Mouse (Mus musculus) frontal cortex, postnatal 25 days (tissue): ENCODE results near the gene Lmo3.

Experiments used
- DNase-seq, 2 experiments: peaks; one replicate each; pipeline ENCODE4 v3.0.0; 2022; ENCODE audit warnings: low spot score in 2 of 2

The Lmo3 gene

DNA sequence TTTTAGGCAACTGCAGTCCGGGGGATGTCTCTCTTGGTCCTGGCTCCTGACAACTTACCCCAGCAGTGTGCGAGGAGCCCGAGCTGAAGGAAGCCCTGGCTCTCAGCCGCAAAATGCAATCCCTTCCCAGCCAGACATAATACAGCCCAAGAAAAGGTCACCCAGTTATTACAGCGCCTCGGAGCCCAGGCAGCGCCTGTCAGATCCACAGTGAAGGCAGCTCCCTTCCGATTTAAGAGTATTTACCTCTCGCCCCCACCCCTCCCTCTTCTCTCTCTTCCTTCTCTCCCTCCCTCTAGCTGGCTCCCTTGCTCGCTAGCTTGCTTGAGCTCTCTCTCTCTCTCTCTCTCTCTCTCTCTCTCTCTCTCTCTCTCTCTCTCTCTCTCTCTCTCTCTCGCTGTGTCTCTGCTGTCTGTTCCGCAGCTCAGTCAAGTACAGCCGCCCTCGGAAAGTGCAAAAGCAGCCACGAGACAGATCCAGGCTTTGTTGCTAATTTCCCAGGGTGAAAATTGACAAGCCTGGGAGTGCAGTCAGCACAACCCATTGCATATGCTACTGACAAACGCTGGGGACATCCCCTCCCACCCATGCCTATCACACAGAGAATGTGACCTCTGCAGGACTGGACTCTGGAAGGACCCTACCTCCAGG is 159.0 kb downstream of the Lmo3 start:
- peak in 1 of 2 experiments; percentile 43 for DNase-seq

DNA sequence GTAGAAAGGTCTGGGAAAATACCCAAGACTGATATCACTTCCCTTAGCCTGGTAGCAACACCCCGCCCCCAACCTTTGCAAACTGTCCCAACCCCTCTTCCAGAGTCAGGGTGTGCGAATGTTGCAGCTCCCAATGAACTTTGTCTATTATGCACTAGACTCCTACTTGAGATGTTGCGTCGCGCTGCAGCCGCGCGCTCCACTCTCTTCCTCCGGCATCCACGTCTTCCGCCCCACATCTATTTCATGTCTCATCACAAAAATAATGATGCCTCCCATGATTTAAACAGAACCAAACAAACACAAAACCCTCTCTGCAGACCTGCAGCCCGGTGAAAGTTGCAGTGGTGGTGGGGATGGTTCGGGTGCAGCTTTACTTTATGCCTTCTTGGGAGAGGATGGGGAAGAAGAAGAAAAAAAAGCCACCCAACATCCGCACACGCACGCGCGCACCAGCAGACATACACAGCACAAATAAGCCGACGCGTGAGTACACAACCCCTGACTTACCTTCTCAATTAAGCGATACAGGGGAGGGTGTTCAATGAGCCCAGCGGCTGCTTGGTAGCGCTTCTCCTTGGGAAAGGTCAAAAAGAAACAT is 159.7 kb downstream of the Lmo3 start:
- no peak for DNase-seq

DNA sequence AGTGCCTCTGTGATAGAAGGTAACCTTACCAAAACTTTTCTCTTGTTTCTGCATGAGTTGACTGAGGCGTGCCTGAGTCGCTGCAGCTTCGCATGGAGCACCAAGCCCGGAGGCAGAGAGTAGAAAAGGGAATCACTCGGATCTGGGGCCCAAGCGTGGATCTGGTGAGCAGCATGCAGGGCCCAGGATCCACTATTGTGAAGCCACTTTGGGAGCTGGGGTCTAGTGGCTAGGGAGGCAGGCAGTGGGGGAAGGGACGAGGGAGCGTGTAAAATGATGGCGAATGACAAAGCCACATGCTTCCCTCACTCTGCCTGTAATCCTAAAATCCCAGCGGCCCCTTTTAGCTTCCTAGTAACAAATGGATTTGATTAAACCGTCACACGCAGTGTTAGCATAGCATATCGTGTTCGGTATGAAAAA is 160.6 kb downstream of the Lmo3 start:
- DNase-seq: no peak

DNA sequence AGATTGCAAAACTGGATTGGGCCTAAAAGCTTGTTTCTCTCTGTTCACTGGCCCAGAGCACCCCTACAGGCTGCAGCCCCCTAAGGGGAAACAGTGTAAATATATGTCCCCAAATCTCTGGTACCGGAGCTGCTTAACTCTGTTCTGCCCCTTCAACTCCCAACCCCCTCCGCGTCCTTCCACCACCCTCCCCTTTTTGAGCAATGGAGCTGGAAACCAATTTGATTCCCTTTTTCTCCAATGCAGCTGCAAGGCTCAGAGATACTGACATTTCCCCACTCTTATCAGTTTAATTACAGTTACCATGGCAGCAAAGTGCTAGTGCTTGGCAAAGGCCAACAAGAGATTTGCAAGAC is 161.3 kb downstream of the Lmo3 start:
- no peak for DNase-seq

DNA sequence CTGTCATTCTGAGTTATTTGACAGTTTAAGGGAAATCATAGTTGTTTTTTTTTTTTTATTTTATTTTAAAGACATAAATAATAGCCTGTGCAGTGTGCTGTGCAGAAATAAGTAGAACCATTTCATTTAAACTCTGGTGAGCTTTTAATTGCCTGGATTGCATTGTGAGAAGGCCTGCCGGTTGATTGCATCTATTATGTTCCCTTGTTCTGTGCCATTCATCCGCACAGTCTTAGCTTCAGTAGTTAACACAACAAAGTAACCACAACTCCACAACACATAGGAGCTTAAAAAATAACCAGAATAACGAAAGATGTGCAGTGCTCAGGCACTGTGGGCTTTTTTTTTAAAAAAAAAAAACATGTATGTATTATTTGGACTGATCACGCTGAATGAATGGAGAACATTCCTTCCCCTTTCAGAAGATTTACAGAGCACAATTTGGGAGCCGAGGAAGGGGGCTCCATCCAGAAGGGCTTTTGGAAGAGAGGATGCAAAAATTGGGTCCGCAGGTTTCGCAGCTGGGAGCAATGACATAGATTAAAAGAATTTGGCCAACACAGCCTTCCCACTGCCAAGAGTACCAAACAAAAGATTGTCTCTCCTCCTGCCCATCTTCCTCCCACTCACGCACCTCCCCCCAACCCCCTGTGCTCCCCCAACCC is 161.8 kb downstream of the Lmo3 start:
- DNase-seq: no peak

DNA sequence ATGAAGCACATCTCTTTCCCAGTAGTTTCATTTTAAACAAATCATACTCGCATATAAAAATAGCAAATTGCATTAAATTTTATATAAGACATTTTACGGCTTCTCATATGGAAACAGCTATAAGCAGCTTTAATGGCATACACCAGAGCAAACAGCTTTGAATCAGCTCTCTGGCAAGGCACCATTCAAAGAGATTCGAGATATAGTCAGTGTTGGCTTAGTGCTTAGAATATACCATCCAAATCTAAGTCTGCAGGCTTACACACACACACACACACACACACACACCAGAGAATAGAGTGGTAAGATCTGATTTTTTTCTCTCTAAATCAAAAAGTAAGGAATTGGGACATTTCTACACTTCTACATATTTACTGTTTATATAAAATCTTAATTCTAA is 169.7 kb downstream of the Lmo3 start:
- no peak for DNase-seq

DNA sequence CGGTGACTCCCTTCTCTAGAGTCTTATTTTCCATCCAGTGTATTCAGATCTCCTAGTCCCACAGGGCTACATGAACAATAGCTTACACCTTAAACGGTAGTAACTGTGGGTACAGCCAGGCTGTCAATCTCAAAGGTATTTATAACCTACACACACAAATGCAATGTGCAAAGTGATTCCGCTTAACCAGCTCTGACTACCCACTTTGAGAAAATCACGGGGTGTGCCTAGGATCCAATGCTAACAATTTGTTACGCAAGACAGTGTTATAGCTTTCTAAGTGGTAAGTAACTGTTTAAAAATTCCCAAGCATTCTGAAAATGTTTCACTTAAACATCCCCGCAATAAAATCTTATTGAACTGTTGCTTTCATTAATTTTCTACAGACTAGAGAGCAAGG is 179.7 kb downstream of the Lmo3 start:
- no peak for DNase-seq

DNA sequence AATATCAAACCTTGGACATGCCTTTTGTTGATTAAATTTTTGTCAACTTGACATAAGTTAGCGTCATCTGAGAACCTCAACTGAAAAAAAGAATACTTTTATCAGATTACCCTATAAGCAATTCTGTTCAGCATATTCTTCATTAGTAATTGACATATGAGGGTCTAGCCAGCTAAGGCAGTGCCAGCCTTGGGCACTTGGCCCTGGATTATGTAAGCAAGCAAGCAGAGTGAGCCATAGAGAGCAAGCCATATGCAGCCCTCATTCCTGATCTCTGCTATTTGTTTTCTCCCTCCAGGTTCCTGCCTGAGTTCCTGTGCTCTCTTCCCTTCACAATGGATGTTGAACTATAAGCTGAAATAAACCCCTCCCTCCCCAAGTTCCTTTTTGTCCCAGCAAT is 182.9 kb downstream of the Lmo3 start:
- DNase-seq: no peak

DNA sequence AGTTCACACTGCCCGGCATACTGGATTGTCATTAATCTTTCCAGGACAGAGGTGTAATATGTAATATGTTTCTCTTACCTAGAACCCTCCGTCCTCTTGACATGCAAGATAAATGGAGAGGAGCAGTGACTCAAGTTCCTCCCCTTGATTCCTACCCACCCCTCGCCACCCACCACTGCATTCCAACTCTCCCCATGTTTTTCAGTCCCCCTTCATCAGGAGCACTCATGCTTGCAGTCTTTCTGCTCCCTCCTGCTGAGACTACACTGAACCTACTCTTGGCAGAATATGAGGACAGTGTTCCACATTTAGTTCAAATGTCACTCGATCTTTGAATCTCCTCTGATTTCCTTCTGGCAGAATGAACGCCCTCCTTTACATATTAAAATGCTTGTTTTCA is 190.7 kb downstream of the Lmo3 start:
- DNase-seq: no peak

DNA sequence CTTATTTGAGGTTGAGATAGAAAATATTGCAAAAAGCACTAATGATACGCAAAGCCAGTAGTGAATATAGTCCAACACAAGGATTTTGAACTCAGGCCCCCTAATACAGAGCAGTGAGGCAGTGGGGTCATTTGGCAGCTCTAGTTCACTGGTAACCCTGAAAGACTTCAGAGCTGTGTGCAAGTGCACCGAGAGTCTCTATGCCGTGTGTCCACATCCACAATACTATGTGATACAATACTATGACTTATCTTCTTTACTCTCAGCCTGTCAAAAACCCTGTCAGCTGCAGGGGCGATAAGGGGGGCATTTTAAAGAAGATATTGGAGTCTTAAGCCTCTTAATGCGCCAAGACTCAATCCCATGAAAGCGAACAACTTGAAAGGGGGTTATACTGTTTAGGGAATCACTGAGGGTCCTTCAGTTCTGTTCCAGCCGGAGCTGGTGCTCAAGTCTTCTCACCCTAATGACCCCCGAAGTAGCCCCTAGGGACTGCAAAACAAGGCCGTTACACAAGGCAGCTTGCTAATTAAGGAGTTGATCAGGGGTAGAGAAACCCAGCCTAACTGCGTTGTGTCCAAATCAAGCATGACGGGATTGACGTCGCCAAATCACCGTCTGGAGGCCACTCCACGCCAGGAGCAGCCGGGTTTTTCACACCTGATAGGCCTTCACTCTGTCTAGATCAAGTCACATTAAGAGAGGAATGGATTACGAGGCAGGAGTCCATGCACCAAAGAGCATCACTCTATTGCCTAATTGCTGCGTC is 193.4 kb downstream of the Lmo3 start:
- DNase-seq: no peak

DNA sequence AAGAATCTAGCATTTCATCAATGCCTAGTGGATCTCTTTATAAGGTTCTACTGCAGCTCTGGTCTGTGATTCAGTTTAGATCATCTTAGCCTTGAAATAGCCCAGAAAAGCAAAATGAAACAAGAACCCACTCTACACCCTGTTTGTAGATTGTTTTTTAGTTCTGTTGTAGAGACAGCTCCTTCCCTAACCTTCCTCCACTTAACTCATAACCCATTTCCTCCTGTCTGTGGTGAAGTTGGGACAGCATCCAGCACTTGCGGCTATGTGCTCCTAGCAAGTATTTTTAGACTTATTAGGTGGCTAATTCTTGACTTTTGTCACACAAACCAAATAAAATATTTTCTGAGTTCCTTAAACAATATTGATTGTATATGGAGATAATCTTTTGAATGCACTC is 198.6 kb downstream of the Lmo3 start:
- DNase-seq: no peak

DNA sequence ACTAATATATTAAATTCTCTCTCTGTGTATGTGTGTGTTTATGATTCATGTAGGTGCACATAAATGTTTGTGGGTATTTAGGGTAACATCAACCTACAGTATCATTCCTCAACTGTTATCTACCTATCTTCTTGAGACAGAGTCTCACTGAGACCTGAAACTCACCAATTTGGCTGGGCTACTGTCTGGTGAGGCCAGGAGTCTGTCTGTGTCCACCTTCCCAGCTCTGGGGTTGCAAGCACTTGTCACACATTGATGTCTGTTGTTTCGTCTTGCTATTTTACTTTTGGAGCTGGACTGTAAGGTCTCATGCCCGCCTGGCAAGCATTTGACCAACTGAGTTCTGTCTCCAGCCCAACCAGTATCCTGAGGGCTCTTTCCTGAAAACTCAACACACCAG is 210.6 kb downstream of the Lmo3 start:
- no peak for DNase-seq

DNA sequence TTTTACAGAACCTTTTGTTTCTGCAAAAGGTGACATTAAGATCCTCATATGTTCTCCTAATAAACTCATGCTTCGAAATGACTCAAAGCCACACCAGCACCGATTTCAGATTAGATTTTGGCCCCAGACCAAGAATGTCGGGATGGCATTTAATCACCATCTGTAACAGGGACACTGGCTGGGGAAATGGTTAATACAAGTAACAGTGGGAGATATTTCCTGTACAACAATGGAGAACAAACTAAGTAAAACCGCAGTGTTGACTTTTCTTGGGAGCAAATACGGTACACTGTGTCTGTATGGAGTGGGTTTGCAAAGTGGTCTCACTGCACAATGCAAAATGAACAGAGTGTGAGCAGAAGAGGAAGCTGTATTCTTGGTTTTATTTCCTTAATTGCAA is 217.7 kb downstream of the Lmo3 start:
- DNase-seq: no peak

DNA sequence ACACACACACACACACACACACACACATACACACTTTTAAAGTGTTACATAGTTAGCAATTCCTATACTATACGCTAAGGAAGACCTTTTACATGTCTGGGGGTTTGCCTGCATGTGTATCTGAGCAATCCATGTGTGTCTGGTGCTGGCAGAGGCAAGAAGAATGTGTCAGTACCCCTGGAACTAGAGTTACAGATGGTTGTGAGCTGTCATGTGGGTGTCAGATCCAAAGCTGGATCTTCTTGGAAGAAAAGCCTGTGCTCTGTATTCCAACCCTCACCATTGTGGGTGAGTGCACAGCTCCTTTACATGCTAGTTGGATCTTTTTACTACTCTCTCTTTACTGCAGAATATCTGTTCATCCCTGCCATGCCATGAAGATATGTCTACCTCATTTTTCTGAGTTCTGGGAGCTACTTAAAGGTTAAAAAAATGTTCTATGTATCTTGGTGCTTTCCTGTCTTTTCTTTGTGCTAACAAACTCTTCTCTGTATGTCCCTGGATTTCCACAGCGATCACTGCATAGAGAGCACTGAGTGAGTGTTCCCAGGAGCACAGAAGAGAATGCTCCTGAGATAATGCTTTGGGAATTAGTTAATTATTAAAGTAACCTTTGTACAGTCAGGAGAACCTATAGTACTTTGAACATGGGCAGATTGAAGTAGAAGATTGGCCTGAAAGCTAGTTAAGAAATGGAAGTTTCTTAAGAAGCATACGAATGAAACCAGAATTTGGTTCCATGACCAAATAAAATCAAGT is 231.0 kb downstream of the Lmo3 start:
- DNase-seq: no peak

DNA sequence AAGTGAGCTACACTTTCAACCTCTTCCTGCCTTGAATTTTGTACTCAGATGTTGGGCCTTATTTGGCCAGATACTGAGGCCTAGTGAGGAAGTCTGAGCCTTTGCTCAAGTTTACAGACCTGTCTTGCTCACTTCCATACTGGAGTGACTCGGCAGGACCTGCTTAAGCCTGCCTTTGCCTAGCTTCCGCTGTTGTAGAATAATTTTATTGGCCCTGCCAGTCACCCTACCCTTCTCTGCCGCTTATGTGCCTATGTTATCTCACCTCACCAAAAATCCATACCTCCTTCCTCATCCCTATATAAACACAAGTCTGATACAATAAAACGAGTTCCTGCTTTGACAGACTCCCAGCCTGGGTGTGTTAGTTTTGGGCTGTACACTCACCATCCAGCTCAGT is 235.2 kb downstream of the Lmo3 start:
- no peak for DNase-seq

DNA sequence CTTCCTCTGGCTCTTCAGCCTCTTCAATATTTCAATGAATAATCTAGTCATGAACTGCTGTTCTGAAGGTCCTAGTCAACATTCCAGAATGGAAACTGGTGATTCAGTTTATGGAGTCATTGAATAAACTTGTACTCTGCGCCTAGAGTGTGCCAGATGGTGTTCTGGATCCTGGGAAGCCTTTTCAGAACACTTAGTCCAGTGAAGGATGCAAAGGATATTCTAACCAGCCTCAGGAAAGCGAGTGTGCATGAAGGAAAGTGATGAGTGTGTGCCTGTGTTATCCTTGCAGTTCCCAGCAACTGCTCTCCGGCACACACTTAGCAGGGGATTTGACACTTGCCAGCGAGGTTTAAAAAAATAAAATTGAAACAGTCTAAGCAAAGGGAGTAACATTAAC is 245.9 kb downstream of the Lmo3 start:
- DNase-seq: no peak

DNA sequence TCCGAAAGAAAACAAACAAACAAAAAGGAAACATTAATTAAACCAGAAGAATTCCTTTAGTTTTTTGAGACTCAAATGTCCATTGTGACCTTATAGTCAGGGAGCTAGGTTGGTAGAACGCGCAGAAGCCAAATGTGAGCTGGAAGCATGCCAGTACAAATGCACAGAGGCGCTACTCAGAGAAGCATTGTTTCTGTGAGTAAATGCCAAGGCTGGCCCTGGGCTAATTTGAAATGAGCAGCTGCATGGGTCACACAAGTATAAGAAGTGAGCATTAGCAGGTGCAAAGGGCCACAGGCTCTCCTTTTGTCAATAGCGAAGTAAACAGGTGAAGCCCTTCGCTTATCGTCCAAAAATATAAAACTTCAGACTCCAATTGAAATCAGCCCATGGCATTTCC is 247.8 kb downstream of the Lmo3 start:
- no peak for DNase-seq

DNA sequence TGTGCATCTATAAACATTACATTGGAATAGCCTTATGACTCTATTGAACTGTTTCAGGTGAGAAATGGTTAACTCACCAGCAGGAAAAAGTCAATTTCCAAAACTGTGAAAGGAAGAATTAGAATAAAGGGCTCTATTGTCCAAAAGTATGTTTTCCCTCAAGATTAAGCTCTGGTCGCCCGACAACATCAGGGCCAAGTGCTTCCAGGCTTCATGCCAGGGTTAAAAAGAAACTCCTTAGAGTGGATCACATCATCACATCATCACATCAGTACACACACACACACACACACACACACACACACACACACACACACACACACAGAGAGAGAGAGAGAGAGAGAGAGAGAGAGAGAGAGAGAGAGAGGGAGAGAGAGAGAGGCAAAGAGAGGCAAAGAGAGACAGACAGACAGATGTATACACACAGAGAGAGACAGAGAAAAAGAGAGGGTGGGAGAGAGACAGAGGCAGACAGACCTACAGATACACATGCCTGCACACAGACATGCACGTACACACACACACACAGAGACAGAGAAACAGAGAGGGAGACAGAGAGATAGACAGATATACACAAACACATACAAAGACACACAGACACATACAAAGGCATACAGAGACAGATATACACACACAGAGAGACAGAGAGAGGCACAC is 255.9 kb downstream of the Lmo3 start:
- no peak for DNase-seq

DNA sequence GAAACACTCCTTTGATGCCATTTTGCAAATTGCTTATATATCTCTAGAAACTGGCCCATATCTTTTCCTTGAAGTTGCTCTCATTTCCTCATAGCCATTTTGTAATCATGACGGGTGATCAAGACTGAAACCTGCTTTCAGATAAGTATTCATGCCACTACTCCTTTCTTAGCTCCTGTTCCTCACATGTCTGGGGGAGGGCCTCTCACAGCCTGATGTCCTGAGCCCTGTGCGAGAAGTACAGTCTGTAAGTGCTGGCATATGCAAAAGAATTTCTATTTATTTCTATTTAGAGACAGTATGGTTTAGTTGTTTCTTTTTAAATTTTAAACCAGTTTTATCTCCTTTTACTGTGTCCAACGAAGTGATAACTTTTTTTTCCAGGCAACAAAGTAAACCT is 256.6 kb downstream of the Lmo3 start:
- DNase-seq: no peak

DNA sequence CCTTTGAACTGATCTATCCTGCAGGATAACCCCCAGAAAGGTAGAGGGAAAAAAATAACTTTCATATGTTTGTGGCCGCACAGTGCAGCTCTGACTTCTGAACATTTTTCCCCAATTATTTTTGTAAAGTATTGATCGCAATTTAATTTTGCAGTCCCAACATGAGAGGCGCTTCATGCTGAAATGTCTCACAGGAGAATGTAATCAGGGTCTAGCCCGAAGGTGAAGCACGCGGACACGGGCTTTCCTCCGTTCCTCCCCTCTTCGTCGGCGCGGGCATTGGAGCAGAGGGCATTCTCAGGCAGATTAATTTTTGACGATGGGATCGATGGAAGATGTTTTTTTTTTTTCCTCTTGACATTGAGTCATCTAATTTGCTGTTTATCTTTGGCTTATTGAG is 258.4 kb downstream of the Lmo3 start:
- no peak for DNase-seq

DNA sequence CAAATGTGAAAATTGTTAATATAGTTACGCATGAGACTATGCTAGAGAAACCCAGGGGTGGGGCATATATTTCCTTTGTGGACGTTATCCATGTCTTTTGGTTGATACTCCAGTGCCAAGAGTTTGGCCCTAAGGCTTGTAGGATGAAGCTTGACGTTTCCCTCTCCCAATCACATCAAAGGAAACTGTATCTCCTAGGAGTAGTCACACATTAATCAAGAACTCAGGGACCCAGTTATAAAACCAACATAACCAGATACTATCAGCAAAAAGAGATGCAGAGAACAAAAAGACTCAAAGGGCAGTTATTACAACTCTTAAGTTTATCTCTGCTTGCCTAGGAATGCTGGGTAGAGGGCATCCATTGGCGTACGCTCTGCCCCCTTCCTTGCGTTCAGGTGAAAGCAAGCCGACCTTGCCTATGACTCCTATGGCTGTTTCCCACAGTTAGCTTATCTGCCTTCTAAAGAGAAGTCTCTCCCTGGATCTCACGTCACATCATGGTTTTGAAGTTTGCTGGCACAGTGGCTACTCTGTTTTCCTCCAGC is 261.5 kb downstream of the Lmo3 start:
- no peak for DNase-seq
